Mouse (Mus musculus) liver, postnatal 0 days (tissue): Measurements from ENCODE around the gene Chrna10. TPM values are rescaled to one million over a fixed set of nuclear protein-coding genes. Genes with fewer than 3 reads are reported as not detected.
A peak's percentile ranks its signal among the peaks of the same experiment; 100 is the strongest.

Experiments used
- ATAC-seq: fragments of 200-750 bp; cut with Nextera tagmentation; 2 replicates; pipeline ENCODE4 v1.8.0; 2017; ENCODE audit warnings: mild to moderate bottlenecking, moderate library complexity
- DNase-seq: peaks from one replicate; pipeline ENCODE4 v3.0.0-alpha.2; 2016
- H3K27ac ChIP-seq: fragments of 300-500 bp; sonication (generic); 2 replicates; pipeline ENCODE4 v1.5.1; 2014; ENCODE audit warnings: antibody characterized with exemption, moderate library complexity, mild to moderate bottlenecking, low read depth
- H3K27me3 ChIP-seq: fragments of 300-500 bp; sonication (generic); 2 replicates; pipeline ENCODE4 v1.6.1; 2014; ENCODE audit warnings: low read length, control low read depth, mixed read lengths; ENCODE audit not compliant: insufficient read depth
- H3K36me3 ChIP-seq: fragments of 300-500 bp; sonication (generic); replicated peaks from 2 replicates; pipeline ENCODE4 v1.6.1; 2014; ENCODE audit warnings: mild to moderate bottlenecking, control low read depth, low read length, moderate library complexity, mixed read lengths; ENCODE audit not compliant: insufficient read depth
- H3K4me1 ChIP-seq: fragments of 300-500 bp; sonication (generic); 2 replicates; pipeline ENCODE4 v1.6.1; 2014; ENCODE audit warnings: antibody characterized with exemption, mild to moderate bottlenecking, control low read depth; ENCODE audit not compliant: insufficient read depth
- H3K4me2 ChIP-seq: fragments of 300-500 bp; sonication (generic); 2 replicates; pipeline ENCODE4 v1.6.1; 2014; ENCODE audit warnings: low read depth, mild to moderate bottlenecking, low read length, moderate library complexity, mixed read lengths
- H3K4me3 ChIP-seq: fragments of 300-500 bp; sonication (generic); 2 replicates; pipeline ENCODE4 v1.5.1; 2014; ENCODE audit warnings: low read depth, low read length
- H3K9ac ChIP-seq: fragments of 300-500 bp; sonication (generic); replicated peaks from 2 replicates; pipeline ENCODE4 v1.6.1; 2014; ENCODE audit warnings: mild to moderate bottlenecking, moderate library complexity
- H3K9me3 ChIP-seq: fragments of 300-500 bp; sonication (generic); 2 replicates; pipeline ENCODE4 v1.6.1; 2016; ENCODE audit warnings: mild to moderate bottlenecking, control low read depth, low read length, mixed read lengths
- CTCF ChIP-seq: sonication (generic); IDR thresholded peaks from 2 replicates; pipeline ENCODE4 v1.5.1; 2016; ENCODE audit warnings: antibody characterized with exemption, low read depth
- EP300 ChIP-seq: IDR thresholded peaks from 2 replicates; pipeline ENCODE4 v1.6.1; 2016; ENCODE audit warnings: antibody characterized with exemption, low read depth, mild to moderate bottlenecking
- WGBS: fragments of 180-500 bp; shearing (Covaris S2); extraction: QIAGEN DNeasy Blood & Tissue Kit; methylation state at CpG from one replicate; pipeline ENCODE4 v1.1.7; 2014; ENCODE audit not compliant: insufficient replicate concordance; 5-methylcytosine and 5-hydroxymethylcytosine counted together
- polyA plus RNA-seq: library from polyadenylated mRNA; unstranded; fragments of >200 nt; fragmentation: Nextera tagmentation; extraction: Ambion mirVana; gene quantifications from 2 replicates; pipeline ENCODE4 v1.2.1, GENCODE M21; 2015

The Chrna10 gene
- polyA plus RNA-seq, 1 experiment from 2014 or later = not detected

DNA sequence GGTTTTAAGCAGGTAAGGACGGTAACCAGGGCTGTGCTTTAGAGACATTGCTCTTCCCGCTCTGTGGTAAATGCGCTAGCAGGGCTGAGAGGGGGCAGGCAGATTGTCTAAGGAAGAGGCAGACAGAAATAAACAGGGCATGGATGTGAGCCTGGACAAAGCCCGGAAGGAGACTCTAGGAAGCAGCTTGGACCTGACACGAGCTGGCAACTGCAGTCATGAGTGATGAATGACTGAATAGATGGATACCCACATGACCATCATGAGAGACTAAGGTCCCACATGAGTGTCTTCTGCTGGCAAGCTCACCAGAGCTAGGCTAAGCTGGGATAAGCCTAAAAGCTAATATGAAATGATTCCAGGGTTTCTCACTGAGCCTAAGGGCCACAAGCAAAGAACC is 12.5 kb downstream of the Chrna10 start:
- Histone ChIP-seq H3K9me3 (no peaks in the 10 kb centered on the region), H3K4me1 (peaks cover 12% of the 10 kb centered on the region), H3K4me3 (no peak overlapping the region), H3K27me3 (no peaks in the 10 kb centered on the region), H3K27ac (no peak overlapping the region), H3K36me3 (no peaks in the 10 kb centered on the region), H3K9ac (no peak overlapping the region), H3K4me2 (no peak overlapping the region)
- WGBS = 54% methylated on average over 5 of the region's 5 CpGs
- ATAC-seq (no peak), DNase-seq (no peak)
- TF ChIP-seq EP300 (no peak), CTCF (no peak)

DNA sequence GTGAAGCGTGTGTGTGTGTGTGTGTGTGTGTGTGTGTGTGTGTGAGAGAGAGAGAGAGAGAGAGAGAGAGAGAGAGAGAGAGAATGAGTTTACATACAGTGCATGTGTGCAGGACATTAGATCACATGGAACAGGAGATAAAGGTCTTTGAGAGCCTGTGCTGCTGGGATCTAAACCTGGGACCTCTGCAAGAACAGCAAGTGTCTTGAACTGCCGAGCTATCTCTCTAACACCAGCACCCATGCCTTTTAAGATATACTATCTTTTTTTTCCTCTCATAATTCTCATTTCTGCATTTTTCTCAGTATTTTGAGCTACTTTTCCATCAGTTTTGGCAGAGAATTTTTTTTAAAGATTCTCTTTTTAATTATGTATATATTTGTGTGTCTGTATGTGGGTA is 13.1 kb downstream of the Chrna10 start:
- no peak for DNase-seq

DNA sequence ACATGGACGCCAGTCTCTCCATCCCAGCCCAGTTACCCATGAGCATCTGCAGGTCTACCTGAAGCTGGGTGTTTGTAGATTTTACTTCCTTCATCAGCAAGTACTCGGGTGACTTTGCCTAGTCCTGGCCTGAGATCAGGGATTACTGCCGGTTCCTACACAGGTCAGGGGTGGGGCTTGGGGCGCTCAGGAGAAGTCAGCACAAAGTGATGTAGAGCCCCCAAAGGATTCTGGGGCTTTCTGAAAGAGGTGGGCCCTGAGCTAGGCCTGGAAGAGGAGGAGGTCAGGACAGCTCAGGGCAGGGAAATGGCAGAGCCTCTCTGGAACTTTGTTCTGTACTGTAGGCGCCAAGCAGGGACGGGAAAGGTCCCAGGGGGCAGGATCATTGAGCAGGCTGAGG is 13.9 kb downstream of the Chrna10 start:
- H3K9ac ChIP-seq = no peak overlapping the region
- ATAC-seq (no peak), DNase-seq (no peak)
- no peak overlapping the region for H3K4me3 ChIP-seq
- TF ChIP-seq EP300 (no peak), CTCF (no peak)
- H3K36me3 ChIP-seq = no peaks in the 10 kb centered on the region
- H3K4me2 ChIP-seq = no peak overlapping the region
- H3K9me3 ChIP-seq = no peaks in the 10 kb centered on the region
- peaks cover 12% of the 10 kb centered on the region for H3K4me1 ChIP-seq
- 64% methylated on average over 6 of the region's 6 CpGs for WGBS
- H3K27me3 ChIP-seq = no peaks in the 10 kb centered on the region
- no peak overlapping the region for H3K27ac ChIP-seq

More for the DNA sequence above, 13.1 kb downstream of the Chrna10 start:
- H3K4me3 ChIP-seq = no peak overlapping the region
- H3K27ac ChIP-seq = no peak overlapping the region
- H3K4me1 ChIP-seq = peaks cover 12% of the 10 kb centered on the region
- TF ChIP-seq EP300 = no peak
- TF ChIP-seq CTCF = no peak
- H3K36me3 ChIP-seq = no peaks in the 10 kb centered on the region
- H3K4me2 ChIP-seq = no peak overlapping the region
- ATAC-seq = peak; percentile 45
- no peak overlapping the region for H3K9ac ChIP-seq
- no peaks in the 10 kb centered on the region for H3K27me3 ChIP-seq
- no peaks in the 10 kb centered on the region for H3K9me3 ChIP-seq
- 44% methylated on average over 2 of the region's 2 CpGs for WGBS

DNA sequence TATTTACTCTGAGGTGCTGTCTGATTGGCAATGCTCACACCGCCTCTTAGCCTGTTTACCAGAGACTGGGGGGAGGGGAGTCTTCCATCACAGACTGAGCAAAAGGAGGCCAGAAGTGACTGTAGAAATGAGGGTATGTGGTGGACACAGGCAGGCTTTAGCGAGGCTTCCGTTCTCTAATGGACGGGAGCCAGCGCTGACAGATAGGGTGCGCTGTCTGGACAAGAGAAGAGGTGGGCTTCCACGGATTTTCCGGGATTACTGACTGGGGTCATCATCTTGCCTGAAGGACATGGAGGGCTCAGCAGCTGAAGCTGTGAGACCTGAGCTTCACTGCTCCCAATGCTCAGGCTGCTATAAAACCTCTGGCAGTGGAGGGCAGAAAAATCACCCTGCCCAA is 14.4 kb downstream of the Chrna10 start:
- no peak overlapping the region for H3K27ac ChIP-seq
- DNase-seq = no peak
- H3K9ac ChIP-seq = no peak overlapping the region
- no peak overlapping the region for H3K4me2 ChIP-seq
- WGBS = 62% methylated on average over 8 of the region's 8 CpGs
- no peak overlapping the region for H3K4me3 ChIP-seq
- ATAC-seq = peak; percentile 40; the same call in 1 of the 2 replicates
- no peaks in the 10 kb centered on the region for H3K36me3 ChIP-seq
- 0 out of 2 replicates have a peak, but pooled peaks have one; percentile 9 for TF ChIP-seq CTCF
- TF ChIP-seq EP300 = no peak
- no peaks in the 10 kb centered on the region for H3K27me3 ChIP-seq
- peaks cover 12% of the 10 kb centered on the region for H3K4me1 ChIP-seq
- no peaks in the 10 kb centered on the region for H3K9me3 ChIP-seq

DNA sequence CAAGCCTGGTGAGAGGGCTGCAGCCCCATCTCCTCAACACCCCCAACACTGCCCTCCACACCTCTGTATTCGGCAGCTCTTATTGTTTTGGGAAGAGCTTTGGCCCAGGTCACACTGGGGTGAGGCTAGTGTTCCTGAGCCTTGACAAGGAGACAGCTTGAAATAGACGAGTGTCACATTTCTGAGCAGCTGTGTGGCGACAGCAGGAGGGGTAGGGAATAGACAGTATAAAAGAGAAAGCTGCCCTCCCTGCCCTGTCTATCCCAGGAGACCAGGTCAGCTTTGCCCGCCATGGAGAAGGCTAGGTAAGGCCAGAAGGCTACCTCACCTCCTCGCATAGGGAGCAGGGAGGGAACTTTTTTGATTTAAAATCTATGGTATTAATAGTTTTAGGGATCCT is 15.1 kb downstream of the Chrna10 start, which contains the start of gene Art1:
Gene Art1 (plus strand): TSS at position 257 of the 400 bp plus-strand sequence.
- WGBS = 72% methylated on average over 5 of the region's 5 CpGs
- Histone ChIP-seq H3K4me1 (peaks cover 7% of the 10 kb centered on the region), H3K9me3 (no peaks in the 10 kb centered on the region), H3K4me3 (no peak within 1 kb of the TSS), H3K27me3 (no peaks in the 10 kb centered on the region), H3K36me3 (no peaks in the 10 kb centered on the region), H3K4me2 (peak within 1 kb of the TSS; percentile 87; the same call in 1 of the 2 replicates), H3K27ac (no peak within 1 kb of the TSS), H3K9ac (no peak within 1 kb of the TSS)
- TF ChIP-seq CTCF (no peak), EP300 (no peak)
- no peak for ATAC-seq
- DNase-seq = no peak

DNA sequence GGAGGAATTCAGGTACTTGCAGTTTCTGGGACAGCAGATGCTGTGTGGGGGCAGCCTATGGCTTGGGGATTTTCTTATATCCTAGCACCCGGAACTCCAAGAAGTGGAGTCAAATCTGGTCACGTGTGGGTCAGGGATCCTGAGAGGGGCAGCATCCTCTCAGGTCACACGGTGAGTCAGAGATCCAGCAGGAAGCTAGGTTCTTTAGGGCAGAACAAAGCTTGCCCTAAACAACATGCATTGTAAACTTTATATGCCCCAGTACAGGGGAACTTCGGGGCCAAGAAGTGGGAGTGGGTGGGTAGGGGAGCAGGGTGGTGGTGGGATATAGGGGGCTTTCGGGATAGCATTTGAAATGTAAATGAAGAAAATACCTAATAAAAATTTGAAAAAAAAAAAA is 15.8 kb downstream of the Chrna10 start:
- WGBS = 66% methylated on average over 5 of the region's 5 CpGs
- H3K4me3 ChIP-seq = no peak overlapping the region
- DNase-seq (no peak), ATAC-seq (no peak)
- no peaks in the 10 kb centered on the region for H3K9me3 ChIP-seq
- H3K9ac ChIP-seq = no peak overlapping the region
- H3K36me3 ChIP-seq = no peaks in the 10 kb centered on the region
- H3K27me3 ChIP-seq = no peaks in the 10 kb centered on the region
- no peak overlapping the region for H3K27ac ChIP-seq
- H3K4me1 ChIP-seq = peaks cover 7% of the 10 kb centered on the region
- no peak for TF ChIP-seq CTCF
- TF ChIP-seq EP300 = no peak
- H3K4me2 ChIP-seq = no peak overlapping the region
